Mouse (Mus musculus): ENCODE data around the gene Tmem150a. TPM values are rescaled to one million over a fixed set of nuclear protein-coding genes. Genes with fewer than 3 reads are reported as not detected.

Gene Tmem150a
- polyA plus RNA-seq, 1 experiment from 2014 or later = 11.7 TPM

Other genes with a start within 250 kb of the Tmem150a start
- gene Atoh8, start 119.9 kb upstream of the Tmem150a start, polyA plus RNA-seq (2014; fragmentation: Nextera tagmentation; extraction: Ambion mirVana) = 7.3 and 8.7 TPM in 2 replicates
- 0.12 TPM in 1 of 2 replicates, not detected in the other for gene Sftpb, start 50.8 kb upstream of the Tmem150a start, polyA plus RNA-seq (2014; fragmentation: Nextera tagmentation; extraction: Ambion mirVana)
- gene Usp39, start 10.3 kb upstream of the Tmem150a start, polyA plus RNA-seq (2014; fragmentation: Nextera tagmentation; extraction: Ambion mirVana) = 56.2 and 58.0 TPM in 2 replicates
- gene 0610030E20Rik, start 8.1 kb upstream of the Tmem150a start, polyA plus RNA-seq (2014; fragmentation: Nextera tagmentation; extraction: Ambion mirVana) = 25.0 and 27.6 TPM in 2 replicates
- gene Rnf181, start 11.5 kb downstream of the Tmem150a start, polyA plus RNA-seq (2014; fragmentation: Nextera tagmentation; extraction: Ambion mirVana) = 96.9 and 98.0 TPM in 2 replicates
- gene Vamp5, start 25.0 kb downstream of the Tmem150a start, polyA plus RNA-seq (2014; fragmentation: Nextera tagmentation; extraction: Ambion mirVana) = 19.6 and 21.4 TPM in 2 replicates
- 177 and 183 TPM in 2 replicates for gene Vamp8, start 35.3 kb downstream of the Tmem150a start, polyA plus RNA-seq (2014; fragmentation: Nextera tagmentation; extraction: Ambion mirVana)
- 12.8 and 17.7 TPM in 2 replicates for gene Ggcx, start 58.9 kb downstream of the Tmem150a start, polyA plus RNA-seq (2014; fragmentation: Nextera tagmentation; extraction: Ambion mirVana)
- gene Mat2a, start 84.1 kb downstream of the Tmem150a start, polyA plus RNA-seq (2014; fragmentation: Nextera tagmentation; extraction: Ambion mirVana) = 378 and 409 TPM in 2 replicates
- 0.18 and 0.27 TPM in 2 replicates for gene Sh2d6, start 166.3 kb downstream of the Tmem150a start, polyA plus RNA-seq (2014; fragmentation: Nextera tagmentation; extraction: Ambion mirVana)
- 36.7 and 37.9 TPM in 2 replicates for gene Capg, start 188.9 kb downstream of the Tmem150a start, polyA plus RNA-seq (2014; fragmentation: Nextera tagmentation; extraction: Ambion mirVana)
- 14.2 and 15.1 TPM in 2 replicates for gene Elmod3, start 243.0 kb downstream of the Tmem150a start, polyA plus RNA-seq (2014; fragmentation: Nextera tagmentation; extraction: Ambion mirVana)
- 20.7 and 21.3 TPM in 2 replicates for gene Retsat, start 243.0 kb downstream of the Tmem150a start, polyA plus RNA-seq (2014; fragmentation: Nextera tagmentation; extraction: Ambion mirVana)

Data from intestine, embryonic 14.5 days (tissue).